ENCODE assay signal across 10 mouse cellular contexts in genomic region chr1:89190621-89191020, GRCm38 (mm10).
DNase-seq lines count a peak whose midpoint lies in the region; ATAC-seq lines count a peak whose summit lies in the region.
"Had no signal": no experiment of that assay in that cellular context is flagged by ENCODE, and none has a peak within 500 bp of the region (broad histone marks: within the 10 kb centered on the region; RNA-seq: fewer than 3 reads in every experiment).

No protein-coding gene starts in this region.

- DNase-seq in neural tube, embryonic 10.5 days (ENCODE audit: extremely low spot score, low spot score), result no peak
- DNase-seq in lung, postnatal 36 days, result peak; percentile 52
- DNase-seq in natural killer cell, adult 2 months (ENCODE audit: low spot score in 2 of 2), result no peak
- no peak for DNase-seq in cerebellum, postnatal 4 days (ENCODE audit: low spot score in 2 of 2)
- DNase-seq: adrenal gland, adult 2 months; cerebellum, adult 18-20 months had no signal

- no peaks in the 10 kb centered on the region for H3K9me3 ChIP-seq in hindbrain, embryonic 13.5 days
- no peaks in the 10 kb centered on the region for H3K9me3 ChIP-seq in hindbrain, embryonic 12.5 days (replicated peaks)
- no peaks in the 10 kb centered on the region for H3K9me3 ChIP-seq in neural tube, embryonic 13.5 days
- no peaks in the 10 kb centered on the region for H3K9me3 ChIP-seq in heart, embryonic 12.5 days (replicated peaks)

- H3K4me3 ChIP-seq in hindbrain, embryonic 13.5 days, result no peak overlapping the region
- no peak overlapping the region for H3K4me3 ChIP-seq in hindbrain, embryonic 12.5 days
- no peak overlapping the region for H3K4me3 ChIP-seq in neural tube, embryonic 13.5 days
- no peak overlapping the region for H3K4me3 ChIP-seq in heart, embryonic 12.5 days

- H3K27me3 ChIP-seq in hindbrain, embryonic 13.5 days, result no peaks in the 10 kb centered on the region
- no peaks in the 10 kb centered on the region for H3K27me3 ChIP-seq in hindbrain, embryonic 12.5 days
- no peaks in the 10 kb centered on the region for H3K27me3 ChIP-seq in neural tube, embryonic 13.5 days
- no peaks in the 10 kb centered on the region for H3K27me3 ChIP-seq in heart, embryonic 12.5 days (replicated peaks)

- 57% methylated on average over 7 of the region's 7 CpGs for WGBS in hindbrain, embryonic 13.5 days
- 55% methylated on average over 7 of the region's 7 CpGs for WGBS in hindbrain, embryonic 12.5 days
- 52% methylated on average over 7 of the region's 7 CpGs for WGBS in neural tube, embryonic 13.5 days
- 38% methylated on average over 7 of the region's 7 CpGs for WGBS in heart, embryonic 12.5 days

- no peak for ATAC-seq in hindbrain, embryonic 13.5 days (ENCODE audit: low FRiP score)
- no peak for ATAC-seq in hindbrain, embryonic 12.5 days (ENCODE audit: low FRiP score)
- ATAC-seq in neural tube, embryonic 13.5 days (ENCODE audit: low read depth), result no peak
- ATAC-seq in heart, embryonic 12.5 days (ENCODE audit: insufficient number of reproducible peaks, low FRiP score), result no peak

- no peak overlapping the region for H3K9ac ChIP-seq in hindbrain, embryonic 13.5 days
- no peak overlapping the region for H3K9ac ChIP-seq in hindbrain, embryonic 12.5 days
- no peak overlapping the region for H3K9ac ChIP-seq in neural tube, embryonic 13.5 days
- H3K9ac ChIP-seq in heart, embryonic 12.5 days, result no peak overlapping the region

- H3K36me3 ChIP-seq in hindbrain, embryonic 13.5 days, result no peaks in the 10 kb centered on the region
- H3K36me3 ChIP-seq in hindbrain, embryonic 12.5 days, result no peaks in the 10 kb centered on the region
- no peaks in the 10 kb centered on the region for H3K36me3 ChIP-seq in neural tube, embryonic 13.5 days
- H3K36me3 ChIP-seq in heart, embryonic 12.5 days, result no peaks in the 10 kb centered on the region

- H3K4me1 ChIP-seq in hindbrain, embryonic 13.5 days (replicated peaks), result peaks cover 13% of the 10 kb centered on the region; the same call in 1 of the 2 replicates
- peaks cover 3% of the 10 kb centered on the region; the same call in 1 of the 2 replicates for H3K4me1 ChIP-seq in hindbrain, embryonic 12.5 days
- 0 out of 2 replicates have a peak, but pooled peaks cover 8% of the 10 kb centered on the region for H3K4me1 ChIP-seq in neural tube, embryonic 13.5 days (replicated peaks)
- H3K4me1 ChIP-seq in heart, embryonic 12.5 days (replicated peaks), result peaks cover 41% of the 10 kb centered on the region

- H3K27ac ChIP-seq in hindbrain, embryonic 13.5 days, result peak overlapping the region; percentile 46; the same call in 1 of the 2 replicates
- no peak overlapping the region for H3K27ac ChIP-seq in hindbrain, embryonic 12.5 days
- peak overlapping the region; percentile 46; the same call in 1 of the 2 replicates for H3K27ac ChIP-seq in neural tube, embryonic 13.5 days (replicated peaks)
- peak overlapping the region; percentile 60 for H3K27ac ChIP-seq in heart, embryonic 12.5 days (ENCODE audit: poor library complexity, severe bottlenecking)

- H3K4me2 ChIP-seq in hindbrain, embryonic 13.5 days, result no peak overlapping the region
- H3K4me2 ChIP-seq in hindbrain, embryonic 12.5 days (replicated peaks), result no peak overlapping the region
- H3K4me2 ChIP-seq in neural tube, embryonic 13.5 days, result no peak overlapping the region
- no peak overlapping the region for H3K4me2 ChIP-seq in heart, embryonic 12.5 days
